Mouse (Mus musculus) lung, adult 2 months (tissue): ENCODE measurements around the gene Tor2a.

Source experiments
- CTCF ChIP-seq: fragments of 200-500 bp; IDR thresholded peaks from 2 replicates; pipeline ENCODE4 v1.5.1; 2011; ENCODE audit warnings: mild to moderate bottlenecking, low read length, control low read depth; ENCODE audit not compliant: insufficient read depth
- POLR2A ChIP-seq: fragments of 200-500 bp; IDR thresholded peaks from 2 replicates; pipeline ENCODE4 v1.6.1; 2011; ENCODE audit warnings: low read depth, mild to moderate bottlenecking, control low read depth, low read length, borderline replicate concordance; ENCODE audit errors: extremely low read depth

- TF ChIP-seq CTCF (peak; percentile 94), POLR2A (no peak)
Measured at GRCm38 (mm10) chr2:32779131-32779530, 22.1 kb downstream of the Tor2a start.
